Mouse (Mus musculus): ENCODE results near the gene Defb26.

GRCm38 (mm10) chr2:152542897-152543296 lies 31.4 kb upstream of the Defb26 start:
- TF ChIP-seq POLR2A (IDR thresholded peaks at IDR 0.05; ENCODE audit: low read depth, low read length) (no peak), CTCF (IDR thresholded peaks at IDR 0.05; ENCODE audit: extremely low read depth, insufficient read length, insufficient replicate concordance, low read depth, low read length) (peak; percentile 8; the same call in 1 of the 2 replicates)
